Comparison of ENCODE assay signal across 34 mouse cellular contexts in the genomic region with DNA sequence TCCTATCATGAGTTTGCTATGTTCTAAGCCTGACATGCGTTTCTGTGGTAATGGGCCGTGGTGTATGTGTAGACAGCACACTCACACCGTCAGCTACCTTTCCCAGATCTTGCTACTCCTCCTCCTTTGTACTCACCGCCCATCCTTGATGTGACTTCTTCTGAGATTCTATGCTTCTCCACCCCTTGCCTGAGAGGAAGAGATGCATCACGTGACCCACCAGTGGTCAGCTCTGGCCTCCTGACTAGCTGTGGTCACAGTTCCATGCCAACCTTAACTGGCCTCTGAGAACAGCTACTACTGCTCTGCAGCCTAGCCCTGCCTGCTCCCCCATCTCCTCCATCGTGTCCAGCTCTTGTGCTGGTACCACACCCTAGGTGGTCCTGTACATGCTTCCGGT. TPM values are rescaled to one million over a fixed set of nuclear protein-coding genes. Genes with fewer than 3 reads are reported as not detected.
DNase-seq lines count a peak whose midpoint lies in the region; ATAC-seq and TF ChIP-seq lines count a peak whose summit lies in the region.
"Had no signal": no experiment of that assay in that cellular context is flagged by ENCODE, and none has a peak within 500 bp of the region (broad histone marks: within the 10 kb centered on the region; RNA-seq: fewer than 3 reads in every experiment).

No protein-coding gene starts in this region.

- H3K36me3 ChIP-seq in C2C12 (ENCODE audit: control insufficient read depth, insufficient read depth) = no peaks in the 10 kb centered on the region
- H3K36me3 ChIP-seq in stomach, postnatal 0 days (ENCODE audit: control insufficient read depth, insufficient read depth, low read length) = no peaks in the 10 kb centered on the region
- H3K36me3 ChIP-seq in kidney, embryonic 15.5 days = no peaks in the 10 kb centered on the region
- H3K36me3 ChIP-seq: embryonic facial prominence, embryonic 12.5 days; G1E; limb, embryonic 10.5 days; limb, embryonic 15.5 days; liver, embryonic 13.5 days; midbrain, embryonic 10.5 days; midbrain, embryonic 15.5 days had no signal

- H3K4me1 ChIP-seq in stomach, postnatal 0 days (replicated peaks; ENCODE audit: control insufficient read depth, insufficient read depth) = no peaks in the 10 kb centered on the region
- no peaks in the 10 kb centered on the region for H3K4me1 ChIP-seq in kidney, embryonic 15.5 days
- H3K4me1 ChIP-seq: embryonic facial prominence, embryonic 12.5 days; limb, embryonic 10.5 days; liver, embryonic 13.5 days; midbrain, embryonic 15.5 days had no signal

- no peak overlapping the region for H3K4me3 ChIP-seq in layer of hippocampus, adult 2 months
- H3K4me3 ChIP-seq in C2C12 (ENCODE audit: insufficient read depth, poor library complexity, severe bottlenecking) = no peak overlapping the region
- no peak overlapping the region for H3K4me3 ChIP-seq in stomach, postnatal 0 days (ENCODE audit: low read depth, low read length)
- H3K4me3 ChIP-seq in kidney, embryonic 15.5 days (replicated peaks) = no peak overlapping the region
- H3K4me3 ChIP-seq: embryonic facial prominence, embryonic 12.5 days; heart, embryonic 13.5 days; limb, embryonic 10.5 days; limb, embryonic 15.5 days; liver, embryonic 13.5 days; midbrain, embryonic 10.5 days; midbrain, embryonic 15.5 days had no signal

- H3K79me2 ChIP-seq in C2C12 (ENCODE audit: control insufficient read depth, insufficient read depth) = no peaks in the 10 kb centered on the region

- H3K27ac ChIP-seq in layer of hippocampus, adult 2 months = peak overlapping the region; percentile 33; the same call in 1 of the 2 replicates
- H3K27ac ChIP-seq in stomach, postnatal 0 days (replicated peaks) = no peak overlapping the region
- no peak overlapping the region for H3K27ac ChIP-seq in kidney, embryonic 15.5 days
- H3K27ac ChIP-seq: embryonic facial prominence, embryonic 12.5 days; heart, embryonic 13.5 days; limb, embryonic 10.5 days; limb, embryonic 15.5 days; liver, embryonic 13.5 days; midbrain, embryonic 15.5 days had no signal

- TF ChIP-seq EP300 in stomach, postnatal 0 days (optimal IDR thresholded peaks at IDR 0.05) = no peak

- no peaks in the 10 kb centered on the region for H3K27me3 ChIP-seq in C2C12 (ENCODE audit: control insufficient read depth, insufficient read depth, insufficient read length)
- no peaks in the 10 kb centered on the region for H3K27me3 ChIP-seq in stomach, postnatal 0 days (ENCODE audit: control insufficient read depth, insufficient read depth, low read length)
- H3K27me3 ChIP-seq in kidney, embryonic 15.5 days = no peaks in the 10 kb centered on the region; the same call in 1 of the 2 replicates
- H3K27me3 ChIP-seq: embryonic facial prominence, embryonic 12.5 days; heart, embryonic 13.5 days; midbrain, embryonic 15.5 days had no signal

- 86% methylated on average over 7 of the region's 7 CpGs for WGBS in stomach, postnatal 0 days
- WGBS in kidney, embryonic 15.5 days = 91% methylated on average over 7 of the region's 7 CpGs

- DNase-seq in cerebellum, adult 9-11 months = peak; percentile 45
- DNase-seq in layer of hippocampus, adult 2 months (ENCODE audit: low spot score in 2 of 2) = no peak
- no peak for DNase-seq in layer of hippocampus, adult 11-12 months (ENCODE audit: low spot score)
- DNase-seq in stomach, postnatal 0 days (ENCODE audit: low spot score) = no peak
- DNase-seq: adrenal gland, postnatal 14 days; B cell, adult 2 months; cerebellum, adult 18-20 months; embryo, embryonic 11 days; gastrocnemius, postnatal 10 days; heart, postnatal 10 days; kidney, adult 9 months; kidney, postnatal 25 days; liver, embryonic 13.5 days; lung, adult 18-20 months; lung, postnatal 4 days; right cerebral cortex, adult 18-20 months; thymus, adult 2 months; thymus, postnatal 36 days had no signal

- H3K9me3 ChIP-seq in stomach, postnatal 0 days (ENCODE audit: control insufficient read depth, low read length) = no peaks in the 10 kb centered on the region
- H3K9me3 ChIP-seq in kidney, embryonic 15.5 days (replicated peaks) = no peaks in the 10 kb centered on the region
- H3K9me3 ChIP-seq: embryonic facial prominence, embryonic 12.5 days; G1E; heart, embryonic 13.5 days; limb, embryonic 10.5 days; limb, embryonic 15.5 days; liver, embryonic 13.5 days; midbrain, embryonic 10.5 days; midbrain, embryonic 15.5 days had no signal

- no peak overlapping the region for H3ac ChIP-seq in C2C12 (ENCODE audit: control insufficient read depth, insufficient read length, low read depth)

- no peak overlapping the region for H3K9ac ChIP-seq in stomach, postnatal 0 days (ENCODE audit: low read length)
- no peak overlapping the region for H3K9ac ChIP-seq in kidney, embryonic 15.5 days
- H3K9ac ChIP-seq: embryonic facial prominence, embryonic 12.5 days; heart, embryonic 13.5 days; limb, embryonic 15.5 days; liver, embryonic 13.5 days; midbrain, embryonic 15.5 days had no signal

- ATAC-seq in cerebellum, adult (ENCODE audit: insufficient number of reproducible peaks, low FRiP score, low TSS enrichment) = no peak
- no peak for ATAC-seq in stomach, postnatal 0 days (ENCODE audit: low FRiP score, low TSS enrichment)
- ATAC-seq in kidney, embryonic 15.5 days (replicated peaks; ENCODE audit: low FRiP score) = no peak
- ATAC-seq: intestine, embryonic 16.5 days; lung, postnatal 0 days; midbrain, embryonic 15.5 days had no signal

- H3K4me2 ChIP-seq in stomach, postnatal 0 days (replicated peaks; ENCODE audit: low read depth) = no peak overlapping the region
- no peak overlapping the region for H3K4me2 ChIP-seq in kidney, embryonic 15.5 days
- H3K4me2 ChIP-seq: embryonic facial prominence, embryonic 12.5 days; heart, embryonic 13.5 days; limb, embryonic 15.5 days; liver, embryonic 13.5 days; midbrain, embryonic 15.5 days had no signal

- no peak for TF ChIP-seq CTCF in layer of hippocampus, adult 2 months (conservative IDR thresholded peaks at IDR 0.05)
- no peak for TF ChIP-seq CTCF in C2C12 (IDR thresholded peaks at IDR 0.05; ENCODE audit: control insufficient read depth, insufficient read depth, insufficient read length)
- no peak for TF ChIP-seq CTCF in stomach, postnatal 0 days (IDR thresholded peaks at IDR 0.05; ENCODE audit: low read depth)

- no peaks in the 10 kb centered on the region for H3K79me3 ChIP-seq in C2C12 (ENCODE audit: low read depth)

TF ChIP-seq in C2C12, 6 proteins besides CTCF, POLR2A, EP300 and RAD21:
- TF ChIP-seq FOSL1 (IDR thresholded peaks at IDR 0.05; ENCODE audit: insufficient read depth, low read length, poor library complexity, severe bottlenecking) = no peak
- TF ChIP-seq MAX (IDR thresholded peaks at IDR 0.05) = no peak
- peak; percentile 81 for TF ChIP-seq USF1 (IDR thresholded peaks at IDR 0.05; ENCODE audit: low read depth)
- no peak for TF ChIP-seq MYOG (IDR thresholded peaks at IDR 0.05; ENCODE audit: control insufficient read depth, extremely low read depth, insufficient read length)
- TF ChIP-seq MYOD1 (IDR thresholded peaks at IDR 0.05; ENCODE audit: control insufficient read depth, insufficient read length, low read depth) = no peak
- no peak for TF ChIP-seq CEBPB (IDR thresholded peaks at IDR 0.05; ENCODE audit: low read depth)

RNA-seq across cellular contexts. Expression of a gene that starts 21.7 kb away (rescaled TPM):
- 100 to 1,000 TPM; 170 to 183 TPM for total RNA-seq in layer of hippocampus, adult 2 months (2021)
- 3.5 TPM for polyA plus RNA-seq in C2C12 (2012; fragmentation: generic; extraction: Trizol)
- polyA plus RNA-seq in stomach, postnatal 0 days (2015; fragmentation: Nextera tagmentation; extraction: Ambion mirVana) = 13.2 and 13.8 TPM in 2 replicates
- polyA plus RNA-seq in kidney, embryonic 15.5 days (2015; fragmentation: Nextera tagmentation; extraction: Ambion mirVana) = 5.8 and 6.1 TPM in 2 replicates

RNA-seq across cellular contexts. Expression of a gene that starts 34.4 kb away (rescaled TPM):
- 10 to 100 TPM; 33.9 to 35.9 TPM for total RNA-seq in layer of hippocampus, adult 2 months (2021)
- polyA plus RNA-seq in C2C12 (2012; fragmentation: generic; extraction: Trizol) = 32.4 TPM
- 24.3 and 24.4 TPM in 2 replicates for polyA plus RNA-seq in stomach, postnatal 0 days (2015; fragmentation: Nextera tagmentation; extraction: Ambion mirVana)
- 31.9 and 34.3 TPM in 2 replicates for polyA plus RNA-seq in kidney, embryonic 15.5 days (2015; fragmentation: Nextera tagmentation; extraction: Ambion mirVana)

RNA-seq across cellular contexts. Expression of a gene that starts 41.6 kb away (rescaled TPM):
- total RNA-seq in layer of hippocampus, adult 2 months (2021) = under 1 TPM; 0.31 to 0.91 TPM
- not detected for polyA plus RNA-seq in C2C12 (2012; fragmentation: generic; extraction: Trizol)
- 0.18 and 0.33 TPM in 2 replicates for polyA plus RNA-seq in stomach, postnatal 0 days (2015; fragmentation: Nextera tagmentation; extraction: Ambion mirVana)
- polyA plus RNA-seq in kidney, embryonic 15.5 days (2015; fragmentation: Nextera tagmentation; extraction: Ambion mirVana) = 0.13 TPM in 1 of 2 replicates, not detected in the other
- total RNA-seq: G1E; gastrocnemius, postnatal 10 days; heart, adult 8-10 months; heart, postnatal 10 days; hematopoietic stem cell, adult 5-6 weeks; neutrophil, adult 5-6 weeks had no signal
- polyA plus RNA-seq: G1E; heart, embryonic 13.5 days; limb, embryonic 10.5 days; limb, embryonic 15.5 days; liver, embryonic 13.5 days; spleen, adult 2 months had no signal
